Mouse (Mus musculus) neural tube, embryonic 15.5 days (tissue): Measurements from ENCODE around the gene Adora1. TPM values are rescaled to one million over a fixed set of nuclear protein-coding genes. Genes with fewer than 3 reads are reported as not detected.

Experiments used
- ATAC-seq: fragments of 200-750 bp; cut with Nextera tagmentation; 2 replicates; pipeline ENCODE4 v1.8.0; 2017; ENCODE audit warnings: mild to moderate bottlenecking, moderate TSS enrichment, moderate library complexity; ENCODE audit not compliant: low FRiP score
- H3K27ac ChIP-seq: fragments of 300-500 bp; sonication (generic); replicated peaks from 2 replicates; pipeline ENCODE4 v1.5.1; 2015; ENCODE audit warnings: mild to moderate bottlenecking, inconsistent platforms
- H3K27me3 ChIP-seq: fragments of 300-500 bp; sonication (generic); replicated peaks from 2 replicates; pipeline ENCODE4 v1.6.1; 2015; ENCODE audit warnings: inconsistent platforms
- H3K36me3 ChIP-seq: fragments of 300-500 bp; sonication (generic); 2 replicates; pipeline ENCODE4 v1.6.1; 2015; ENCODE audit warnings: inconsistent platforms
- H3K4me1 ChIP-seq: fragments of 300-500 bp; sonication (generic); 2 replicates; pipeline ENCODE4 v1.6.1; 2015; ENCODE audit warnings: inconsistent platforms
- H3K4me2 ChIP-seq: fragments of 300-500 bp; sonication (generic); 2 replicates; pipeline ENCODE4 v1.6.1; 2015; ENCODE audit warnings: inconsistent platforms, mild to moderate bottlenecking, moderate library complexity
- H3K4me3 ChIP-seq: fragments of 300-500 bp; sonication (generic); replicated peaks from 2 replicates; pipeline ENCODE4 v1.5.1; 2015; ENCODE audit warnings: mild to moderate bottlenecking, inconsistent platforms
- H3K9ac ChIP-seq: fragments of 300-500 bp; sonication (generic); replicated peaks from 2 replicates; pipeline ENCODE4 v1.6.1; 2015; ENCODE audit warnings: mild to moderate bottlenecking, inconsistent platforms
- H3K9me3 ChIP-seq: fragments of 300-500 bp; sonication (generic); replicated peaks from 2 replicates; pipeline ENCODE4 v1.6.1; 2016; ENCODE audit warnings: inconsistent platforms
- WGBS: fragments of 180-500 bp; shearing (Covaris S2); methylation state at CpG from one replicate; pipeline ENCODE4 v1.1.7; 2015; ENCODE audit warnings: mixed read lengths; 5-methylcytosine and 5-hydroxymethylcytosine counted together
- polyA plus RNA-seq: library from polyadenylated mRNA; unstranded; fragments of >200 nt; fragmentation: Nextera tagmentation; extraction: Ambion mirVana; gene quantifications from 2 replicates; pipeline ENCODE4 v1.2.1, GENCODE M21; 2015

Adora1 gene
- polyA plus RNA-seq, 1 experiment from 2014 or later: 28.8 TPM

DNA sequence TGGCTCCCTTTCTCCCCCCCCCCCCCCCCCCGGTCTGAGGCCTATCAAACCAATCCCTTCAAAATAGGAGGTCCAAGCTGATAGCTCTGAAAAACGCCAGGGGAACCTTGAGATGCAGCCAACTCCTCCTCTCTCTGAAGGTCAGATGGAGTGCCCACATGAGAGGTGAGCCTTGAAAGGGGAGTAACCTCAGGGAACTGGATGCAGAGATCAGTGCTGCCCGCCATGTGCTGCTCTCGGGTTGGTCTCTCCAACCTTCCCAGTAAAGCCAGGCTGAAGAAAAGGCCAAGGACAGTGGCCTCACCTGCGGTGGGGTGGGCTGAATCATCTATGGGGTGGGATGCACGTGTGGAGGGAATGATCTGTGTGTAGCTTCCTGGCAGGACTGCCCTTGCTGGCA, 22.9 kb downstream of the Adora1 start:
- no peak overlapping the region for H3K27ac ChIP-seq
- no peaks in the 10 kb centered on the region for H3K9me3 ChIP-seq
- peaks cover 30% of the 10 kb centered on the region for H3K4me1 ChIP-seq
- ATAC-seq: no peak
- no peak overlapping the region for H3K4me2 ChIP-seq
- no peak overlapping the region for H3K4me3 ChIP-seq
- no peaks in the 10 kb centered on the region for H3K27me3 ChIP-seq
- WGBS: 82% methylated on average over 5 of the region's 6 CpGs
- no peaks in the 10 kb centered on the region for H3K36me3 ChIP-seq
- no peak overlapping the region for H3K9ac ChIP-seq

DNA sequence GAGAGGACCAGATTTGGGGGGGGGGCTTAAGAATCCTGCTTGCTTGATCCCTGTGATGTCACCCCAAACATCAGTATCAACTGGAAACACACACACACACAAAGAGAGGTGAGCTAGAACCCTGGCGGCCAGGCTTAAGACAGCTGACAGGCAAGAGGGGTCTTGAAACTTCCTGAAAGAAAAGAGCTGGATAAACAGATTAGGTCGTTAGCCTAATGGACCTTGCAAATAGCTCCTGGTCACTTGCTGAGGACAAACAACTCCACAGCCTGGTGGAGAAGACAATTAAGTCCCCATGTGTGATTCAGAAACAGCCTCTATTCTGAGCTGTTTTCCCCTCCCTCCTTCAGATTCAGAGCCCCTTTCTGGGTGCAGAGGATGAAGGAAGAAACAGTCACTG, 23.6 kb downstream of the Adora1 start:
- no peaks in the 10 kb centered on the region for H3K36me3 ChIP-seq
- no peaks in the 10 kb centered on the region for H3K9me3 ChIP-seq
- no peak overlapping the region for H3K4me3 ChIP-seq
- no peak for ATAC-seq
- H3K27ac ChIP-seq: no peak overlapping the region
- peaks cover 22% of the 10 kb centered on the region for H3K4me1 ChIP-seq
- WGBS: 21% methylated on average over 2 of the region's 2 CpGs
- no peaks in the 10 kb centered on the region for H3K27me3 ChIP-seq
- H3K9ac ChIP-seq: no peak overlapping the region
- no peak overlapping the region for H3K4me2 ChIP-seq

- ATAC-seq: no peak
- Histone ChIP-seq H3K9ac (no peak overlapping the region), H3K4me2 (no peak overlapping the region), H3K27ac (no peak overlapping the region), H3K9me3 (no peaks in the 10 kb centered on the region), H3K27me3 (no peaks in the 10 kb centered on the region), H3K36me3 (no peaks in the 10 kb centered on the region), H3K4me3 (no peak overlapping the region), H3K4me1 (peaks cover 19% of the 10 kb centered on the region)
- WGBS: 73% methylated on average over 6 of the region's 6 CpGs
Measured at GRCm38 (mm10) chr1:134211043-134211442, 24.2 kb downstream of the Adora1 start.

DNA sequence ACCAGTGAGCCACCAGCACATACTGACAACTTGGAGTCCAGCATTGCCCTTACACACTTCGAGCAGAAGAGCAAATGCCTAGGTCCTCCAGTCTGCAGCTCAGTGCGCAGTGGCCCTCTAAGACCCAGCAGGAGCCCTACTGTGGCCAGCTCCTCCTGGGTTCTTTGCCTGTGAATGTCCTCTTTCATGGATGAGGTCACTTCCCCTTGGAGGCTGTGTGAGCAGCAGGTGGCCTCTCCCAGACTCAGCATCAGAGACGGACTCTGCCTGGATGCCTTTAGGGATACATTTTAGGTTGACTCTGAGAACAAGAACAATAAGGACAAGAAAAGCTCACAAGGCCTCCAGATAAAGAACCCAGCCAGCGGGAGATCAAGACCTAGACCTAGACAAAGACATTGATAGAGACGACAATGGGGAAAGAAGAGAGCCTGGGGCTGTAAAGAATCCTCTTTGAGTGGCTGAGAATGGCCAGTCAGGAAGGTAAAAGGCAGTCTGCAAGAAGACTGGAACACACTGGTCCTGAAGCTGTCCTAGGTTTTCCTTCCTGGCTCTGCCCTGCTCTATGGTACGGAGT, 25.0 kb downstream of the Adora1 start:
- no peaks in the 10 kb centered on the region for H3K27me3 ChIP-seq
- H3K9me3 ChIP-seq: no peaks in the 10 kb centered on the region
- no peak overlapping the region for H3K27ac ChIP-seq
- peaks cover 20% of the 10 kb centered on the region for H3K4me1 ChIP-seq
- no peaks in the 10 kb centered on the region for H3K36me3 ChIP-seq
- 50% methylated on average over 6 of the region's 6 CpGs for WGBS
- no peak for ATAC-seq
- H3K4me2 ChIP-seq: no peak overlapping the region
- H3K9ac ChIP-seq: no peak overlapping the region
- H3K4me3 ChIP-seq: no peak overlapping the region

DNA sequence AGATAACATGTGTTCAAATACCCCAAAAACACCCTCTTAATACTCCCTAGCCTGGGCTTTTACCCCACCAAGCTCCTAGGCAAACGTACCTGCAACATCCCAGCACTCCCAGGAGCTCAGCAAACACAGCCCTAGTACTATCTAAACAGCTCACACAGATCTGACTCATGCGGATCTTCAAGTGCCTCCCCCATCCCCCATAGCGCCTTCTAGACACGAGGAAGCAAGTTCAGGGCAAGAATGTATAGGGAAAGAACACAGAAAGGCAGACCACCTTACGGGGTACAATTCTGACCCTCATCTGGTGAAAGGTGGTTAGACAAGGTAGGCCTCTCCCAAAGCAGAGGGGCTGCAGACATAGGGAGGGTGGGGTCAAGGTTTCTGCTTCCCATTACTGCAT, 29.1 kb downstream of the Adora1 start:
- Histone ChIP-seq H3K9ac (no peak overlapping the region), H3K4me2 (no peak overlapping the region), H3K27ac (no peak overlapping the region), H3K4me1 (peaks cover 9% of the 10 kb centered on the region), H3K36me3 (no peaks in the 10 kb centered on the region), H3K4me3 (no peak overlapping the region), H3K27me3 (no peaks in the 10 kb centered on the region), H3K9me3 (no peaks in the 10 kb centered on the region)
- WGBS: 61% methylated on average over 5 of the region's 5 CpGs
- no peak for ATAC-seq

GRCm38 (mm10) chr1:134205296-134206018, 29.8 kb downstream of the Adora1 start:
- no peak overlapping the region for H3K9ac ChIP-seq
- 42% methylated on average over 9 of the region's 9 CpGs for WGBS
- no peak overlapping the region for H3K27ac ChIP-seq
- no peaks in the 10 kb centered on the region for H3K36me3 ChIP-seq
- H3K27me3 ChIP-seq: no peaks in the 10 kb centered on the region
- peaks cover 7% of the 10 kb centered on the region for H3K4me1 ChIP-seq
- no peak overlapping the region for H3K4me2 ChIP-seq
- no peaks in the 10 kb centered on the region for H3K9me3 ChIP-seq
- H3K4me3 ChIP-seq: no peak overlapping the region
- no peak for ATAC-seq

DNA sequence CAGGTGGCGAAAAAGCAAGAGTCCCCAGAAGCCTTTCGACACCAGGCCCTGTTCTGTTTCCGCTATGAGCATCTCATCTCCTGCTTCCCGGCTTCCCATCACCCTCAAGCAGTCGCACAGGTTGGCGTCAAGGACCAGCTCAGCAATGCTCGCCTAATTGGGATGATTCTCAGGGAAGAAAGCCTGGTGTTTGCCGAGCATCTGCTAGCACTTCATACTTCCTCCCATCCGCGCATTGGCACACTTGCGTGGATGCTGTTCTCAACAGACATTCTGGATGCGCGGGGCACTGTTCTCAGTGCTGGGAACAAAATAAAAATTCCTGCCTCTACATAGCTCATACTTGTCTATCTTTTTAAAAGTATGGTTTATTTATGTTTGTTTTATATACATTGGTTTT, 31.0 kb downstream of the Adora1 start:
- no peak overlapping the region for H3K4me2 ChIP-seq
- H3K9me3 ChIP-seq: no peaks in the 10 kb centered on the region
- no peak overlapping the region for H3K9ac ChIP-seq
- H3K27ac ChIP-seq: no peak overlapping the region
- H3K4me3 ChIP-seq: no peak overlapping the region
- WGBS: 94% methylated on average over 13 of the region's 13 CpGs
- H3K36me3 ChIP-seq: no peaks in the 10 kb centered on the region
- no peak for ATAC-seq
- H3K27me3 ChIP-seq: no peaks in the 10 kb centered on the region
- H3K4me1 ChIP-seq: peaks cover 7% of the 10 kb centered on the region

DNA sequence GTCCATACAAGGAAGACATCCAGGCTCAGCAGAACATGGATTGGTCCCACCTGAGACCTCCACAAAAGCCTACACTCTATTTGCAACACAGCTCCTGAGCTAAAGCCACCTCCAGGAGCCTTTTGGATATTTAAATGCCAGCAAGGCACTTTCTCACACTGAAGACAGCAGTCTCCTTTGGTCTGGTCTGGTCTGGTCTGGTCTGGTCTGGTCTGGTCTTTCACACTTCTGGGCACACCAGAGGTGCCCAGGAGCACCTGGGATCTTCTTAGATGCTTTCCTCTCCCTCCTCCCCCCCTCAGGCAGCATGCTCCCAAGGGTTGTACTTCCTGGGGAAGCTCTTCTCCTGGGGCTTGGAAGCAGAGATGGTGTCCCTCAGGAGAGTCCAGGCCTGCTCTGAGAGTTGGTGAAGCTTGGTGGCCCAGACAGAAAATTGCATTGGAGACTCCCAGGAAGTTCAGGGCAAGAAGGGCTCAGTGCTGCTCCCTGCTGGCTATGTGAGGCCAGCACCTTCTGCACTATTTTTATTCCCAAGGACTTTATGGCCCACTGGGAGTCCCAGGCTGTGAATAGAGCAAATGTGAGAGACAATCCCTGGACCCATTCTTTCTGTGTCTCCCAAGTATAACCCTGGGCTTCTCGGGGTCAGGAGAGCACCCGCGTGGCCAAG, 33.3 kb downstream of the Adora1 start:
- no peak overlapping the region for H3K27ac ChIP-seq
- H3K36me3 ChIP-seq: no peaks in the 10 kb centered on the region
- 38% methylated on average over 3 of the region's 3 CpGs for WGBS
- H3K4me2 ChIP-seq: no peak overlapping the region
- no peaks in the 10 kb centered on the region for H3K9me3 ChIP-seq
- H3K4me1 ChIP-seq: peaks cover 7% of the 10 kb centered on the region
- H3K27me3 ChIP-seq: no peaks in the 10 kb centered on the region
- H3K4me3 ChIP-seq: no peak overlapping the region
- no peak for ATAC-seq
- no peak overlapping the region for H3K9ac ChIP-seq

DNA sequence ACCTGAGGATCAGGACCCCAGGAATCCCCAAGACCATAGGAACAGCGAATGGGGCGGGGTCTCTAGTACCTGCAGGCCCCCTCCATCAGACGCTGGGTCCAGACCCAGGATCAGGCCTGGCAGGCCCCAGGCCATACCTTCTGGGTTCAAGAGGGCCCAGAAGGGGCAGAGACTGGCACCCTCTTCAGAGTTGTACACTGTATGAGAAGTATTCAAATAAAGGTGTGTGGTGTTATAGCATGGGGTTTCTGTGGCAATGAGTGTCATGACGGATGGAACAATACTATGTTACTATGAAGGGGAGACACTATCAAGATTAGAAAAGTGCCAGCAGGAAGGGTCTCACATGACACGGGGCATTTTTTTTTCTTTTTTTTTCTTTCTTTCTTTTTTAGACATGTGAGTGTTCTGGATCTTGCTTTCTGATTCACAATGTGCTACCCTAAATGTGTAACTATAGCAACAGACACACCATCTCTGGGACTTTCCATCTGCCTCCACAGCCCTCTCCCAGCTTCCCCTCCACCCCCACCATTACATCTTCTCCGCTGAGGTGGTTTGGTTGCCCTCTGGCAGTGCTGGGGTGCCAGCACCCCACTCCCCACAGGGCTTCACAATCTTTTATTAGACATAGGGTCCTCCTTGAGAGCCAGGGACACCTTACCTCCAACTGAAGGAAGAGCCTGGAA, 34.1 kb downstream of the Adora1 start:
- ATAC-seq: no peak

DNA sequence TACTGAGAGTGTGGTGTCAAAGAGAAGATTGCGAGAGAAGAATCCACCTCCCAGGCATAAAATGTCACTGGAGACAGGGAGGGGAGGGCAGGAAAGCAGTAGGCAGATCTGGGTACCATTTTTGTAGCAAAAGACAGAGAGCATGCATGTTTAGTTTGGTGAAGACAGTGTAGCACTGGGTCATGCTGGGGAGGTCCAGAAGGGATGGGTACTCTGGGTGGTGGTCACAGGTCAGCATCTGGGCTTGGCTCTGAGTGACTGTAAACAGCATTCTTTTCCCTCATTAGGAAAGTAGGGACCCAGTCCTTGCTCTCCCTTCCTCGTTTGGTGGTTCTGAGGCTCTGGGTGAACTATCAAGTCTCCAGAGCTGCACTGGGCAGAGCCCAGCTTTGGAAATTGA, 34.8 kb downstream of the Adora1 start:
- no peak overlapping the region for H3K27ac ChIP-seq
- H3K4me3 ChIP-seq: no peak overlapping the region
- ATAC-seq: no peak
- peaks cover 9% of the 10 kb centered on the region for H3K4me1 ChIP-seq
- WGBS: 66% methylated on average over 2 of the region's 2 CpGs
- no peak overlapping the region for H3K9ac ChIP-seq
- H3K9me3 ChIP-seq: no peaks in the 10 kb centered on the region
- no peak overlapping the region for H3K4me2 ChIP-seq
- no peaks in the 10 kb centered on the region for H3K36me3 ChIP-seq
- no peaks in the 10 kb centered on the region for H3K27me3 ChIP-seq

More for the DNA sequence above, 34.1 kb downstream of the Adora1 start:
- Histone ChIP-seq H3K27me3 (no peaks in the 10 kb centered on the region), H3K9me3 (no peaks in the 10 kb centered on the region), H3K4me1 (peaks cover 8% of the 10 kb centered on the region), H3K9ac (no peak overlapping the region), H3K4me3 (no peak overlapping the region), H3K4me2 (no peak overlapping the region), H3K27ac (no peak overlapping the region), H3K36me3 (no peaks in the 10 kb centered on the region)
- whole genome bisulfite sequencing: 86% methylated on average over 6 of the region's 6 CpGs

GRCm38 (mm10) chr1:134198197-134198995, 36.8 kb downstream of the Adora1 start:
- Histone ChIP-seq H3K4me2 (no peak overlapping the region), H3K27ac (no peak overlapping the region), H3K9me3 (no peaks in the 10 kb centered on the region), H3K4me1 (peaks cover 11% of the 10 kb centered on the region; the same call in 1 of the 2 replicates), H3K36me3 (no peaks in the 10 kb centered on the region), H3K4me3 (no peak overlapping the region), H3K9ac (no peak overlapping the region), H3K27me3 (no peaks in the 10 kb centered on the region)
- 83% methylated on average over 12 of the region's 12 CpGs for WGBS
- ATAC-seq: no peak
